In the genomic region with DNA sequence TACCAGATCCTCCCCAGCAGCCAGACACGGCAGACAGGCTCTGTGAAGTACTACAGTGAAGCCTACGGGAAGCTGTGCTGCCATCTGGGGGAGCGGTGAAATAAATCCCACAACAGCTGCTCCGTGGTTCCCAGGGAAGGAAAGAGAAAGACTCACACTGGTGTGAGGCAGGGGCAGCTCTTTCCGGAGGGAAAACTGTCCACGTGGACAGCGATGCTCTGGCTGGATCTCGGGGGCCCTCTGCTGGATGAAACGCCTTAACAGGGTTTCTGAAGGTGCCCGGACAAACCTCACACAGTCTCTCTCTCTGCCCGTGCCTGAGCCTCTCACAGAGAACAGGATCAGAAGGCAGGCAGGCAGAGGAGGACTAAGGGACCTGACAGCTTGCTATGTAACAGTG, we compare ENCODE assay signal across 1 mouse cellular context.
TF ChIP-seq lines count a peak whose summit lies in the region.

No protein-coding gene starts in this region.

TF ChIP-seq in MEL, 35 proteins besides CTCF, POLR2A, EP300 and RAD21 (continued from another document):
- peak; percentile 60 for TF ChIP-seq SMC3 (IDR thresholded peaks at IDR 0.05; ENCODE audit: low read depth, low read length)
